Mouse (Mus musculus): ENCODE results near the gene Xpr1.

GRCm38 (mm10) chr1:155272953-155273352, 144.3 kb downstream of the Xpr1 start:
- TF ChIP-seq CTCF (IDR thresholded peaks at IDR 0.05; ENCODE audit: control insufficient read depth, insufficient read depth, insufficient read length) = no peak
- no peak for TF ChIP-seq USF1 (IDR thresholded peaks at IDR 0.05; ENCODE audit: low read depth)
- no peak for TF ChIP-seq MYOG (IDR thresholded peaks at IDR 0.05; ENCODE audit: control insufficient read depth, extremely low read depth, insufficient read length)
- no peak for TF ChIP-seq MAX (IDR thresholded peaks at IDR 0.05)
- no peak for TF ChIP-seq CEBPB (IDR thresholded peaks at IDR 0.05; ENCODE audit: low read depth)
- TF ChIP-seq MYOD1 (IDR thresholded peaks at IDR 0.05; ENCODE audit: control insufficient read depth, insufficient read length, low read depth) = no peak

All from C2C12 (cell line).